Mouse (Mus musculus): ENCODE measurements around the gene Fancc.
"Not testable (repeated sequence)": the region's sequence is repeated elsewhere in the genome, so short reads cannot be mapped to it uniquely, and the experiment has no call there.

Fancc gene

GRCm38 (mm10) chr13:63317681-63318104 is 179.4 kb downstream of the Fancc start:
- DNase-seq (ENCODE audit: low spot score in 2 of 2), result no peak

- DNase-seq (ENCODE audit: low spot score in 2 of 2), result no peak
These were observed 180.7 kb downstream of the Fancc start for GRCm38 (mm10) chr13:63316407-63316806.

GRCm38 (mm10) chr13:63315777-63316176 is 181.3 kb downstream of the Fancc start:
- no peak for DNase-seq (ENCODE audit: low spot score in 2 of 2)

DNA sequence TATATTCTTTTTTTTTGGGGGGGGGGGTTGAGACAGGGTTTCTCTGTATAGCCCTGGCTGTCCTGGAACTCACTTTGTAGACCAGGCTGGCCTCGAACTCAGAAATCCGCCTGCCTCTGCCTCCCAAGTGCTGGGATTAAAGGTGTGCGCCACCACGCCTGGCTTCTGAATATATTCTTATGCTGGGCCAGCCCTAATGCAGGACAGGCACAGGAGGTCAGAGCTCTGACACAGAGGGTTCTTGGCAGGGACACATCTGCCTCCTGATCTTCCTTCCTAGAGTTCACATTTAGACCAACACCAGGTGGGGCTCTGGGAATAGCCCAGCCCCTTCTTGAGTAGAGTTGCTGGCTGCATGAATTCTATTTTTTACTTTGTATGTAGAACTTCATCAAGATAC is 182.0 kb downstream of the Fancc start:
- not testable (repeated sequence) for DNase-seq (ENCODE audit: low spot score in 2 of 2)

GRCm38 (mm10) chr13:63314608-63314920 is 182.5 kb downstream of the Fancc start:
- DNase-seq (ENCODE audit: low spot score in 2 of 2), result no peak

DNA sequence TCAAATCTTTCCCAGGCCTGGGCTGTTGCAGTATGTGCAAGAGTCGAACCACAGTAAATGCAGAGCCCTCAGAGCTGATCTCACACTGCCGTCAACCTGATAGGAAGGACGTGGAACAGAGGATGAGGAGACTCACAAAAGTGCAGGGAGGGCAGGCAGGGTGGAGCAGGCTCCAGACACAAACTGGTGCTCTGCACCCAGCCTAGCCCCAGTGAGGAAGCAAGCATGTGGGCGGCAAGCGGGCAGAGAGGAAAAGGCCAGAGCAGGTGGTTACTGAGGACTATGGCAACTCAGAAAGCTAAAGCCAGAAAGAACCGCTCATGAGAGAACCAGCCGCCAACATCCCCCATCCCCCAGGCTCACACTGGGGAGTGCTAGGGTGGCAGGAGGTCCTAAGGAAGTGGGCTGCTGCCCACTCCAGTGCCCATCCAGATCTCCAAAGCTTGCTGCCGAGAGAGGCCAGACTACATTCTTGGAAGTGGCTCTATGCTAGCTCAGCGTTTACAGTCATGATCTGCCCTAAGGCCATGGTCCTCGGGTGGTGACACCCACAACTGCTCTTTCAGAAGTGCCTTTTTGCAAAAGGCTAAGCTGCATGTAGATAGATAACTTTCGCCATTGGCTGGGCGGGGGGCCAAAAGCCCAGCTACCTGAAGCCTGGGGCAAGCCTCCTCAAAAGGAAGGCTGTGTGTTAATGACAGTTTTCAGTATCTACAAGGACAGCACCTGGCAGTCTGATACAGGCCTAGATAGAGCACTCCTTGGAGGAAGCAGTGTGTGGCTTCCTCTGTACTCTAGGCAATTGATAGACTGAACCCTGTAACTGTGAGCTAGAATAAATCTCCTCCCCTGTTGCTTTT is 183.1 kb downstream of the Fancc start:
- DNase-seq (ENCODE audit: low spot score in 2 of 2), result no peak

DNA sequence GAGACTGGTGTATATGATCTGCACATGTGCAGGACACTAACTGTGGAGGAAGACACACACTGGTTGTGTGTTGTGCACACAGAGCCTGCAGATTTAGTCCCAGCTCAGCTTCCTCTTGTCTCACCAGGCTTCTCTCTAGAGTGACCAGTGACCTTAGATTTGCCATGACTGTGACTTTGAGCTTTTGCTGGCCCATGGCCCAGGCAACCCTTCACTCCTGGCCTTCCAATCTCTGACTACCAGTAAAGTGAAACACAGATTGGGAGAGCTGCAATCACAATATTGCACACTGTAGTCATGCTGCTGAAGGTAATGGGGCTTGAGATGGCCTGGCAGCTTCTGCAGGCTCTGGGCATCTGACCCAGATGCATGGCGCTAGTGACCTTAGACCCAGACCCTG is 183.8 kb downstream of the Fancc start:
- DNase-seq (ENCODE audit: low spot score in 2 of 2), result no peak

DNA sequence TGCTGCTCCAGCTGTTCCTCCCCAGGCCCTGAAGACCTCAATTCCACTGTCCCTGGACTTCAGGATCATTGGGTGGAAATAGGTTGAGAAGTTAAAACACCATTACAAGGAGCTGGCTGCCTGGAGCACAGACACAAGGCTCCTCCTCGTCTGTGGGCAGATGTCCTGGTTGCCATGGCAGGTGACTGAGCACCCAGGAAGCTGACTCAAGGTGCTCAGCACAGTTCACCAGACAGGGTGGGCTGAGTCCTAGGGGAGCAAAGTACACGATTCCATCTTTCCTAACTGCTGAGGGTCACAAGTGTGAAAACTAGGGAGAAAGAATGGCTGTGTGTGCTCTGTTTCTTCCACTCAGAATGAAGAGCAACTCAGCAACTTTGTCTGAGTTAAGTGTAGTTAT is 185.9 kb downstream of the Fancc start:
- no peak for DNase-seq (ENCODE audit: low spot score in 2 of 2)

- no peak for DNase-seq (ENCODE audit: low spot score in 2 of 2)
These were observed 187.5 kb downstream of the Fancc start for GRCm38 (mm10) chr13:63309563-63309962.

GRCm38 (mm10) chr13:63306768-63307167 is 190.3 kb downstream of the Fancc start:
- DNase-seq (ENCODE audit: low spot score in 2 of 2), result no peak

DNA sequence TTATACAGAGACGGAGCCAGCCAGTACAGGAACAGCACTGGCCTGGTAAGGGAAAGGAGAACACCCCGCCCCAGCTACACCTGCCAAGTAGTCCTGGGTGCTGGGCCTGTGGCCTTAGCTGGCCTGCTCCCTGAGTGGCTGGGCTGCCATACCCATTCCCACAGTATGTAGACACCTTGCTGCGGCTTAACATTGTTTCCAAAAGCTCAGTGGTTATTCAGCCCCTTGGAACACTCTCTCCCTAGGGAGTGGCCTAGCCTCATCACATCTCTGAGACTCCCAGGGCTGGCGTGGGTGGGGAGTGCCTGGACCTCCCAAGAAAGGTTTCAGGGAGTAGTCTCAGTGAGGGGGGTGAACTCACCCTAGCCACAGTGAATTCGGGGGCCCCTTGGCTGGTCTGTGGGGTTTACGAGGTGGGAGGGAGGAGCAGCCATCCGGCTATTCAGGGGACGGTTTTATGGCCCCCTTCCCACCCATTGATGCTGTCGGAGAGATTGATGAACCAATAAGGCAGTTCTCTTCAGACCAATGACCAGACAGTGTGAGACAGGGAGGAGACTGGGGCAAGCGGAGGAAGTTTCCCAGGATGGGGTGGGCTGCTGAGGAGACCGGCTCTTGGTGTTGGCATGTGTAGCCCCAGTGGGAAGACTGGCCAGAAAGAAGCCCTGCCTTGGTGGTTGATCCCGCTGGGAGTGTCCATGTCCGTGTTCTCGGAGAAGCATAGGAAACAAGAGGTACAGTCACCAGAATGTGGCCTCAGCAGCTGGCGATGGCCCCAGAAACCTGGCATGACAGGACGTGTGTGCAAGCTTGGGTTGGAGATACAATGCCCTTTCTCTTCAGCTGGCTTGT is 191.7 kb downstream of the Fancc start:
- DNase-seq (ENCODE audit: low spot score in 2 of 2), result no peak

DNA sequence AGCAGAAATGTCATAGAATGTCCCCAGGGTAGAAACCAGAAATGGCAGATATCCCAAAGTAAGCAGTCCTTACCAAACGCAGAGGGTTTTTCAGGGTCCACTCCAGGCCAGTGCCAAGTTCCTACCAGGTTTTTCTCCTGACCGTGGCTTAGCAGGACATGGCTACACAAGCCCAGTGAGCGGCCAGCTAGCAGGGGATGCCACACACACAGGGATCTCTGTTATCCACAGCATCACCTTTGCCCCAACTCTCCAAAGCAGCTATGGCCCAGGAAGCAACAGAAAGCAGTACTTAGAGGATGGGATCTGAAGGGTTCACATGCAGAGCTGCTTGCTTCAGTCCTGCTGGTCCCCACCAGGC is 192.3 kb downstream of the Fancc start:
- DNase-seq (ENCODE audit: low spot score in 2 of 2), result no peak

GRCm38 (mm10) chr13:63304124-63304792 is 192.8 kb downstream of the Fancc start:
- no peak for DNase-seq (ENCODE audit: low spot score in 2 of 2)

- DNase-seq (ENCODE audit: low spot score in 2 of 2), result no peak
These were observed 194.7 kb downstream of the Fancc start for GRCm38 (mm10) chr13:63302381-63302780.

- no peak for DNase-seq (ENCODE audit: low spot score in 2 of 2)
These were observed 195.3 kb downstream of the Fancc start for GRCm38 (mm10) chr13:63301764-63302209.

- no peak for DNase-seq (ENCODE audit: low spot score in 2 of 2)
These were observed 196.1 kb downstream of the Fancc start for GRCm38 (mm10) chr13:63300929-63301328.

- no peak for DNase-seq (ENCODE audit: low spot score in 2 of 2)
These were observed 198.1 kb downstream of the Fancc start for GRCm38 (mm10) chr13:63298931-63299330.

- DNase-seq (ENCODE audit: low spot score in 2 of 2), result no peak
These were observed 199.1 kb downstream of the Fancc start for GRCm38 (mm10) chr13:63297933-63298332.

GRCm38 (mm10) chr13:63297003-63297402 is 200.1 kb downstream of the Fancc start:
- DNase-seq (ENCODE audit: low spot score in 2 of 2), result no peak

DNA sequence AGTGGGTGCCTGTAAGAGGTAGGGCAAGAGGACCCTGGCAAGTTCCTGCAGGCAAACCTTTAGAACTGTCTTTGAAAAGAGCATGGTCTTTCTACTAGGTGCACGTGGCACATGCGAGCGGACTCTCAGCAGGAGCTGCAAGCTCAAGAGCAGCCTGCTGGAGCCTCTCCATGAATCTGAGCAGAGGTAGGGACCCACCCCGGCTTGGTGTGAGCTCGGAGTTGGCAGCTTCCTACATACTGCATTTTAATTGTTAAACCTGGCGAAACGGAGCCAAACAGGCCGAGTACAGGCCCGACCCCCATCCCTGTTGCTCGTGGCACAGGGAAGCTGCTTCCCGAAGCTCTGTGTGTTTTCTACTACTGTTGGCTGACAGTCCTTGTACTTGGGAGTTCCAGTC is 200.8 kb downstream of the Fancc start:
- no peak for DNase-seq (ENCODE audit: low spot score in 2 of 2)

DNA sequence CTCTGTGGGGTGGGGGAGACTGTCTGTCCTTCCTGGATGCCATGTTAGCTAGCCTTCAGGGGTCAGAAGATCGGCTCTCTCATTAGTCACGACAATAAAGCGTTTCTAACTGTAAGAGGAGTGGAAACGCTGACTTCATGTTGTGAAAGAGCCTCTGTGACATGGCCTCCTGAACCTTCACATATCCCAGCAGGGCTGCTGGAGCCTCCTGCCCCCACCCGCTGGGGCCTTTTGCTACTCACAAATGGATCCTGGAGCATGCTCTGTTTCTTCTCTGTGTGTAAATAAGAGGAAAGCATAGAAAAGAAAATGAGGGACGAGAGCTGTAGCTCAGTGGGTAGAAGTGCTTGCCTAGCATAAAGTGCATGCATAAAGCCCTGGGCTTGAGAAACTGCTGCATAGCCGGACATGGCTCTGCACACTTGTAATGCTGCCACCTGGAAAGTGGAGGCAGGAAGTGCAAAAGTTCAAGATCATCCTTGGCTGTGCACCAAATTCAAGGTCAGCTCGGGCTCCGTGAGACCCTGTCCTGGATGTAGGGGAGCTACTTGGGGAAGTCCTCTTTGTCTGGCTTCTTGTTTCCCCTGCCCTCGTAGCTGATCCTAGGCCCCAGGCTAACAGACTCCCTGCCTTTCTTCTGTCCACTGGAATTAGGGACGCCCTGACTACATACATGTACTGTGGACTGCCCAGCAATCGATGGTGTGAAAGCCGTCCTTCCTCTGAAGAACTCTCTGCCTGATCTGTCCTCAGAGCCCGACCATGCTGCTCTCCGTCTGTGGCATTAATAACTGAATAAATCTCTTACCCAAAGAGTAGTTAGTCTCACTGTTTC is 202.5 kb downstream of the Fancc start:
- no peak for DNase-seq (ENCODE audit: low spot score in 2 of 2)

DNA sequence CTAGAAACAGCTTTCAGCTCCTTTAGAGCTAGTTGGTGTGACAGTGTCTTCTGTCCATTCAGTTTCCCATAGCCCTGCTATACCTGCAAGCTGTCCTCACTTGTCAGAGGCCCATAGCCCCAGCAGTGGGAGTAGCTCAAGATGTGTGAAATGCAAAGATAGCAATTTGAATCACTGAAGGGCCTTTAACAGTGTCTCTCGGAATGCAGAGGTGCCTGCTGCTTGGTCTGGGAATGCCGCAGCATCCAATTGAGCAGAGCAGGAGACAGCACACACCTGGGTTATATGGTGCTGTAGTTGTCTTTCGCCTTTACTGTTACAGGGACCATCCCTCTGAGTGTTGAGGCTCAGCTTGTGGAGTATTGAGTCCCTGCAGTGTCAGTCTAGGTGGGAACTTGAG is 203.4 kb downstream of the Fancc start:
- no peak for DNase-seq (ENCODE audit: low spot score in 2 of 2)

All from urinary bladder, postnatal 4 days (tissue).